Mouse (Mus musculus): ENCODE measurements at regions not wholly inside any gene's neighbourhood (a gene's known extent, or its start where the extent isn't known, plus 50 kb on each side); places are given as distances from the start of the nearest gene placed in this dataset.

DNA sequence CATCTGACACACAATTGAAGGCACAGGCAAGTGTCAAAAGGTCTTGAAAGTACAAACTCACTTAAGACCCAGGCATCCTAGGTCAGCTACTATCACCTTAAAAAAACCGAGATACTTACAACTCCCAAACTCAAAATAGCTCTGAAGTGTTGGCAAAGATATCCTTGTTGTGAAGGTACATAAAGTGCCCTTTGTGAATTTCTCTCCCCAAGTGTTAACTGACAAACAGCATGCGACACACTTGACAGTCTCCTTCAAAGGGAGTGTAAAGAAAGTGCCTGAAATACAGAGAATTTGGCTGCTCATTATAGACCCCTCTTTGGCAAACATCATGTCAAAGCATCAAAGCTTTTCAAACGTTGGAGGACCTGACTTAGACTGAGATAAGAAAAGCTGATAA, 2634.2 kb downstream of the 9330182O14Rik start:
- no peaks in the 10 kb centered on the region for H3K4me1 ChIP-seq (replicated peaks; ENCODE audit: low read depth, low read length)
- no peaks in the 10 kb centered on the region for H3K9me3 ChIP-seq (ENCODE audit: low read length)
- no peaks in the 10 kb centered on the region for H3K36me3 ChIP-seq (ENCODE audit: insufficient read depth, low read length)
- no peak overlapping the region for H3K4me3 ChIP-seq (replicated peaks; ENCODE audit: low read length)
- H3K27me3 ChIP-seq (ENCODE audit: insufficient read depth, low read length) = no peaks in the 10 kb centered on the region
- TF ChIP-seq NANOG (IDR thresholded peaks at IDR 0.05; ENCODE audit: borderline replicate concordance, low read length) = no peak
- no peak for TF ChIP-seq POU5F1 (IDR thresholded peaks at IDR 0.05; ENCODE audit: borderline replicate concordance, low read length)
- TF ChIP-seq CTCF (conservative IDR thresholded peaks at IDR 0.05; ENCODE audit: low read length) = no peak

DNA sequence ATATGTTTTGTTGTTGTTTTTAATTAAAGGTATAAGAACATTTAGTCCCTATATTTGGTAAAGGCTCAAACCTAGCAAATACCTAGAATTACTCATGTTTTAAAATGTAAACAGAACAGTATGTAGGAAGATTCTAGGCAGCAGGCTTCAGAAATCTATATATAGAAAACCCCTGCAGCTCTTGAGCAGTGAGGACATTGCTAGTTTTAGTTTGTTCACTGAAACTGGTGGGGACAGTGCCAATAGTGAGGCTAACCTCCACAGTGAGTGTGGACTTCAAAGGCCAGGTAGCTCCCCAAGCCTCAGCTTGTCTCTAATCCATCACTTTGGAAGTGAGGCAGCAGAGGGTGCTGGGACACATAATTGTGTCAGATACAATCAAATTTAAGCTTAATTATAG, 2645.7 kb downstream of the 9330182O14Rik start:
- TF ChIP-seq POU5F1 (IDR thresholded peaks at IDR 0.05; ENCODE audit: borderline replicate concordance, low read length) (no peak), NANOG (IDR thresholded peaks at IDR 0.05; ENCODE audit: borderline replicate concordance, low read length) (no peak), CTCF (conservative IDR thresholded peaks at IDR 0.05; ENCODE audit: low read length) (no peak)
- Histone ChIP-seq H3K36me3 (ENCODE audit: insufficient read depth, low read length) (no peaks in the 10 kb centered on the region), H3K4me3 (replicated peaks; ENCODE audit: low read length) (no peak overlapping the region), H3K27me3 (ENCODE audit: insufficient read depth, low read length) (no peaks in the 10 kb centered on the region), H3K4me1 (replicated peaks; ENCODE audit: low read depth, low read length) (no peaks in the 10 kb centered on the region), H3K9me3 (ENCODE audit: low read length) (no peaks in the 10 kb centered on the region)

DNA sequence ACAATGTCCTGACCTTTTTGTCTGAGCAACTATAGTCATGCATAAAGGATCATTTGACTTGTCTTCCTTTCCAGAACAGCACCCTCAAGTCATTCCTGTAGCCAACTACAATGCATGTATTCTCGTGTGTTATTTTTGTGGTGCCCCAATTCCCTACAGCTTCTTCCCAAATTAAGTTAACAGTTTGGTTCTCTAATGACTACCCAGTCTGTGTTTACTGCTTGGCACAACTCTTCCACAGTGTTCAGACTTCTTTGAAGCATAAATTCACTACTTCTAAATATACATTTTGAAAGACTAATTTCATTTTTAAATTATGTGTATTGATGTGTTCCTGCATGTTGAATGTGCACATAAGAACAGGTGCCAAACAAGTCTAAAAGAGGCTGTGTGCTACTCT, 2667.1 kb downstream of the 9330182O14Rik start:
- no peaks in the 10 kb centered on the region for H3K36me3 ChIP-seq (ENCODE audit: insufficient read depth, low read length)
- TF ChIP-seq CTCF (conservative IDR thresholded peaks at IDR 0.05; ENCODE audit: low read length) (no peak), NANOG (IDR thresholded peaks at IDR 0.05; ENCODE audit: borderline replicate concordance, low read length) (no peak), POU5F1 (IDR thresholded peaks at IDR 0.05; ENCODE audit: borderline replicate concordance, low read length) (no peak)
- no peaks in the 10 kb centered on the region for H3K9me3 ChIP-seq (ENCODE audit: low read length)
- H3K4me1 ChIP-seq (replicated peaks; ENCODE audit: low read depth, low read length) = no peaks in the 10 kb centered on the region
- H3K4me3 ChIP-seq (replicated peaks; ENCODE audit: low read length) = no peak overlapping the region
- H3K27me3 ChIP-seq (ENCODE audit: insufficient read depth, low read length) = no peaks in the 10 kb centered on the region

DNA sequence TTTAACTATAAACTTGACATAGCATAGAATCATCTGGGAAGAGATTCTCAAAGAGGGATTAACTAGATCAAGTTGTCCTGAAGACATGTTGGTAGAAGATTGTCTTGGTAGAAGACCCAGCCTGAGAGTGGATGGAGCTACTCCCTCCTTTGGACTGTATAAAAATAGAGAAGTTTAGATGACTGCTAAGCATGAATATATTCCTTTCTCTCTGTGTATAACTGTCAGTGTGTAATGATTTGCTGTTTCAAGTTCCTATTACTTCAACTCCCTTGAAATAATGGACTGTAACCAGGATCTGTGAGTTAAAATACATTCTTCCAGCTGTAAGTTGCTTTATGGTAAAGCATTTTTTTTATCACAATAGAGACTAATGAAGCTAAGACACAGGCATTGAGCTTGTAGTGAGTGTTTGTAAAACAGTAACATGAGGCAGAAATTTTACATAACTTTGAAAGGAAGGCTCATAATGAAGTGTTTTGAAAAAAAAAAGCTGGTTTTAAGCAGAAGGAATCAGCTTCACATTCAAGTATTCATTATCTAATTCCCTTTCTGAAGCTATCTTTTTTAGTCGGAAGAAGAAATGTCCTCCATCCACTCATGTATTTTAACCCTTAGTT, 2676.8 kb downstream of the 9330182O14Rik start:
- Histone ChIP-seq H3K9me3 (ENCODE audit: low read length) (no peaks in the 10 kb centered on the region), H3K36me3 (ENCODE audit: insufficient read depth, low read length) (no peaks in the 10 kb centered on the region), H3K4me3 (replicated peaks; ENCODE audit: low read length) (no peak overlapping the region), H3K4me1 (replicated peaks; ENCODE audit: low read depth, low read length) (no peaks in the 10 kb centered on the region), H3K27me3 (ENCODE audit: insufficient read depth, low read length) (no peaks in the 10 kb centered on the region)
- TF ChIP-seq POU5F1 (IDR thresholded peaks at IDR 0.05; ENCODE audit: borderline replicate concordance, low read length) (no peak), CTCF (conservative IDR thresholded peaks at IDR 0.05; ENCODE audit: low read length) (no peak), NANOG (IDR thresholded peaks at IDR 0.05; ENCODE audit: borderline replicate concordance, low read length) (no peak)

DNA sequence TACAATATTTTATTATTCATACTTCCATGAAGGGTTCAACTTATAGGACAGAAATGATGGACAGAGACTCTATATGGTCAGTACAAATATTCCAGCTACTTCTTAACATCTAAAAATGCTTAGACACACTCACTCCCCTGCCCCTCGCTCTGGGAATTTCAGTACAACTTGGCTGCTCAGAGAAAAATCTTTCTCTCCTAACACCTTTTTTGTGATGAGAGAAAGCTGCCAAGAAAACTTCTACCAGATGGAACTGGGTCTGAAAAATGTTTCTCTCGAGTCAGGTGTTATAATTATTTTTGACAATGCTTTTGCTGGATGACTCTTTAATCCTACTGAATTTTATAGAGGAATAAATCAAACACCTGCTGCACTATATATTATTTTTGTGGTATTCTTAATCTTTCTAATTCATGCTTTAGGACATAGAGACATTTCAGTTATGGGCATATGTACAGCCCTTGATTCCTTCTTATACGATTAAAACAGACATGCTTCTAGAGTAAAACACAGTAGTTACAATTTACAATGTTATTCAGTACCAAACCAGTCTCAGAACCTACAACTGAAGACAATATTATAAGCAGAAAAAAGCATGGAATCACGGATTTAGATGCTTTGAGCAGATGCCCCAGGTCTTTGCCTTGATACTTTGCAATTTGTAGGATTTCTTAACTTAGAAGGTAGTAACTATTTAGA, 2681.0 kb downstream of the 9330182O14Rik start:
- no peaks in the 10 kb centered on the region for H3K9me3 ChIP-seq (ENCODE audit: low read length)
- H3K36me3 ChIP-seq (ENCODE audit: insufficient read depth, low read length) = no peaks in the 10 kb centered on the region
- TF ChIP-seq POU5F1 (IDR thresholded peaks at IDR 0.05; ENCODE audit: borderline replicate concordance, low read length) (no peak), CTCF (conservative IDR thresholded peaks at IDR 0.05; ENCODE audit: low read length) (no peak), NANOG (IDR thresholded peaks at IDR 0.05; ENCODE audit: borderline replicate concordance, low read length) (no peak)
- no peak overlapping the region for H3K4me3 ChIP-seq (replicated peaks; ENCODE audit: low read length)
- H3K27me3 ChIP-seq (ENCODE audit: insufficient read depth, low read length) = no peaks in the 10 kb centered on the region
- H3K4me1 ChIP-seq (replicated peaks; ENCODE audit: low read depth, low read length) = no peaks in the 10 kb centered on the region

DNA sequence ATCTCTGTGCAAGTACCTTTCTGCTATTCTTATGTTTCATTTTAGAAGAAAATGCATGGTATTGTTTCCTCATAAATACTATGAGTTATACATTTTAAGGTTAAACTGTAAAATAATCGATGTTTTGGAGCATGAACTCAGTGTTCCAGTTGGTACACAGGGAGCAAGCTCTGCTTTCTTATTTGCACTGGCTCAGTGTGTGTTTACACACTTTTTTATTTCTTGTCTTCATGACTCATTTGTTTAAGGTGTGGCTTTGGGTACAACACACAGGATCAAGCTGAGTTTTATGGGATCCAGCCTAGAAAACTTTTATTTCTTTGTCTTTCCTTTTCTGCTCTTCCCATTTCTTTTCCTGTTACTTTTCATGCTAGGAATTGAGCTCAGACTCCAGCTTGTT, 2704.7 kb downstream of the 9330182O14Rik start:
- Histone ChIP-seq H3K36me3 (ENCODE audit: insufficient read depth, low read length) (no peaks in the 10 kb centered on the region), H3K9me3 (ENCODE audit: low read length) (no peaks in the 10 kb centered on the region), H3K4me1 (replicated peaks; ENCODE audit: low read depth, low read length) (no peaks in the 10 kb centered on the region), H3K27me3 (ENCODE audit: insufficient read depth, low read length) (no peaks in the 10 kb centered on the region), H3K4me3 (replicated peaks; ENCODE audit: low read length) (no peak overlapping the region)
- TF ChIP-seq POU5F1 (IDR thresholded peaks at IDR 0.05; ENCODE audit: borderline replicate concordance, low read length) = no peak
- no peak for TF ChIP-seq NANOG (IDR thresholded peaks at IDR 0.05; ENCODE audit: borderline replicate concordance, low read length)
- no peak for TF ChIP-seq CTCF (conservative IDR thresholded peaks at IDR 0.05; ENCODE audit: low read length)

DNA sequence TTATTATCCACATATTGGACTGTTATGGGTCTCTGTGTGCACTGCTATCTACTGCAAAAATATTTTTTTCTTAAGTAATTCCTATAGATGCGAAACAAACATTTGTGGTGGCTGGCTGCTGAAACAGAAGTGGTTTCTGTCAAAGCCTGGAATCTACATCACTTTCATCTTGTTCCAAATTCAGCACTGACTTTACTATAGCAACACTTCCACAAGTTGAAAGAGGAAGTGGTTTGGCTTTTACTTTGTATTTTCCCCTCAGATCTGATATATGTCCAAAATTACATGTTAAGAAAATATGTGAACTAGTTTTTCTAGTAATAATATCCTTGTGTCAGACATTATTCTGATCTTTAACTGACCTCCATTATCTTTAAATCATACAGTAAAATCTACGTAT, 2715.8 kb downstream of the 9330182O14Rik start:
- no peak for TF ChIP-seq CTCF (conservative IDR thresholded peaks at IDR 0.05; ENCODE audit: low read length)
- no peak for TF ChIP-seq POU5F1 (IDR thresholded peaks at IDR 0.05; ENCODE audit: borderline replicate concordance, low read length)
- no peak for TF ChIP-seq NANOG (IDR thresholded peaks at IDR 0.05; ENCODE audit: borderline replicate concordance, low read length)
- Histone ChIP-seq H3K36me3 (ENCODE audit: insufficient read depth, low read length) (no peaks in the 10 kb centered on the region), H3K4me3 (replicated peaks; ENCODE audit: low read length) (no peak overlapping the region), H3K27me3 (ENCODE audit: insufficient read depth, low read length) (no peaks in the 10 kb centered on the region), H3K4me1 (replicated peaks; ENCODE audit: low read depth, low read length) (no peaks in the 10 kb centered on the region), H3K9me3 (ENCODE audit: low read length) (no peaks in the 10 kb centered on the region)

DNA sequence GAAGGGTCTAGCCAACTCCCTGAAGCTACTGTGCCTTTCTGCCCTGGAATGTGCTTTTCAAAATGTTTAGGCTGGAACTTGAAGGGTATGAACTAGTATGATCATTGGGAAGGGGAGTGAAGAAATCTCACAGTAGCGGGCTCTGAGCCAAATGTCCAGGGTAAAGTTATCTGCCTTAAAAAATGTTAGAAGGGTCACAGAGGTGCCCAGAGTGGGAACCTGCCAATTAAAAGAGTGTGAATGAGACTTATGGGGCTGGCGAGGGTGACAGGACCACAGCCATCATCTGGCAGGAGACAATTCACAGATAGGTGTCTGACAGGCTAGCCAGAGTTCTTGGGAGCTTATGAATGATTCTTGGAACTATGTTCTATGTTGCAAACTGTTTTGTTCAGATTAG, 2738.3 kb downstream of the 9330182O14Rik start:
- H3K36me3 ChIP-seq (ENCODE audit: insufficient read depth, low read length) = no peaks in the 10 kb centered on the region
- TF ChIP-seq POU5F1 (IDR thresholded peaks at IDR 0.05; ENCODE audit: borderline replicate concordance, low read length) = no peak
- TF ChIP-seq NANOG (IDR thresholded peaks at IDR 0.05; ENCODE audit: borderline replicate concordance, low read length) = no peak
- no peaks in the 10 kb centered on the region for H3K9me3 ChIP-seq (ENCODE audit: low read length)
- no peaks in the 10 kb centered on the region for H3K27me3 ChIP-seq (ENCODE audit: insufficient read depth, low read length)
- no peak overlapping the region for H3K4me3 ChIP-seq (replicated peaks; ENCODE audit: low read length)
- no peaks in the 10 kb centered on the region for H3K4me1 ChIP-seq (replicated peaks; ENCODE audit: low read depth, low read length)

DNA sequence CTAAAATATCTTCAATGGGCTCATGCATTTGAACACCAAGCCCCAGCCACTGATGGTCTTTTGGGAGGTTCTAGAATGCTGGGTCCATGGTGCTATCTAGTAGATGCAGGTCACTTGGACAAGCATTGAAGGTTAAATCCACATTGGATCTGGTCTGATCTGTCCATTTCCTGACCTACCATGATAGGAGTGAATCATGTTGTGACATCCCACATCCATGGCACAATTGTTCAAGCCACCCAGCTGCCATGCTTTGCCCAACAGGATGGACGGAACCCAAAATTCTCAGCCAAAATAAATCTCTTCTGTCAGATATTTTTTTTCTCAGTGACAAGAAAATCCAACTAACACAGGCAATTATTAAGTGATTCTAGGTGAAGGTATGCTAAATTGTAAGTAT, 2760.4 kb downstream of the 9330182O14Rik start:
- no peaks in the 10 kb centered on the region for H3K27me3 ChIP-seq (ENCODE audit: insufficient read depth, low read length)
- H3K4me3 ChIP-seq (replicated peaks; ENCODE audit: low read length) = no peak overlapping the region
- no peaks in the 10 kb centered on the region for H3K4me1 ChIP-seq (replicated peaks; ENCODE audit: low read depth, low read length)
- no peaks in the 10 kb centered on the region for H3K9me3 ChIP-seq (ENCODE audit: low read length)
- no peaks in the 10 kb centered on the region for H3K36me3 ChIP-seq (ENCODE audit: insufficient read depth, low read length)
- TF ChIP-seq CTCF (conservative IDR thresholded peaks at IDR 0.05; ENCODE audit: low read length) (no peak), POU5F1 (IDR thresholded peaks at IDR 0.05; ENCODE audit: borderline replicate concordance, low read length) (no peak), NANOG (IDR thresholded peaks at IDR 0.05; ENCODE audit: borderline replicate concordance, low read length) (no peak)

All from E14TG2a.4 (cell line).